Mouse (Mus musculus) lung, postnatal 36 days (tissue): ENCODE results near the gene Spata5.
"Not testable (repeated sequence)": the region's sequence is repeated elsewhere in the genome, so short reads cannot be mapped to it uniquely, and the experiment has no call there.

Experiments used
- DNase-seq: peaks from one replicate; pipeline ENCODE4 v3.0.0; 2022; ENCODE audit warnings: mixed read lengths

Spata5 gene

GRCm38 (mm10) chr3:37515485-37515884 is 95.8 kb downstream of the Spata5 start:
- peak; percentile 58 for DNase-seq

- DNase-seq = no peak
These were observed 96.7 kb downstream of the Spata5 start for GRCm38 (mm10) chr3:37516379-37516778.

- no peak for DNase-seq
These were observed 98.9 kb downstream of the Spata5 start for GRCm38 (mm10) chr3:37518611-37519010.

- DNase-seq = no peak
These were observed 100.8 kb downstream of the Spata5 start for GRCm38 (mm10) chr3:37520334-37521023.

- DNase-seq = no peak
These were observed 112.4 kb downstream of the Spata5 start for GRCm38 (mm10) chr3:37532079-37532478.

- not testable (repeated sequence) for DNase-seq
These were observed 121.0 kb downstream of the Spata5 start for GRCm38 (mm10) chr3:37540701-37541100.

GRCm38 (mm10) chr3:37546351-37546750 is 126.7 kb downstream of the Spata5 start:
- DNase-seq = no peak

GRCm38 (mm10) chr3:37550190-37550589 is 130.5 kb downstream of the Spata5 start:
- no peak for DNase-seq

- no peak for DNase-seq
These were observed 130.9 kb downstream of the Spata5 start for GRCm38 (mm10) chr3:37550594-37550993.

- DNase-seq = no peak
These were observed 131.8 kb downstream of the Spata5 start for GRCm38 (mm10) chr3:37551486-37551885.

- no peak for DNase-seq
These were observed 132.5 kb downstream of the Spata5 start for GRCm38 (mm10) chr3:37552244-37552643.

GRCm38 (mm10) chr3:37553371-37554033 is 133.8 kb downstream of the Spata5 start:
- DNase-seq = no peak

- DNase-seq = no peak
These were observed 136.9 kb downstream of the Spata5 start for GRCm38 (mm10) chr3:37556412-37557113.

GRCm38 (mm10) chr3:37557741-37558479 is 138.2 kb downstream of the Spata5 start:
- DNase-seq = no peak

- DNase-seq = no peak
These were observed 139.6 kb downstream of the Spata5 start for GRCm38 (mm10) chr3:37559339-37559738.

- no peak for DNase-seq
These were observed 141.8 kb downstream of the Spata5 start for GRCm38 (mm10) chr3:37561466-37561865.

- no peak for DNase-seq
These were observed 146.4 kb downstream of the Spata5 start for GRCm38 (mm10) chr3:37566097-37566496.

- DNase-seq = no peak
These were observed 147.8 kb downstream of the Spata5 start for GRCm38 (mm10) chr3:37567505-37567904.

GRCm38 (mm10) chr3:37568780-37569179 is 149.1 kb downstream of the Spata5 start:
- DNase-seq = no peak

- peak; percentile 6 for DNase-seq
These were observed 150.2 kb downstream of the Spata5 start for GRCm38 (mm10) chr3:37569661-37570566.

- no peak for DNase-seq
These were observed 151.9 kb downstream of the Spata5 start for GRCm38 (mm10) chr3:37571633-37572032.

GRCm38 (mm10) chr3:37572066-37572465 is 152.4 kb downstream of the Spata5 start:
- no peak for DNase-seq
